Mouse (Mus musculus): Measurements from ENCODE around the gene Megf6. TPM values are rescaled to one million over a fixed set of nuclear protein-coding genes. Genes with fewer than 3 reads are reported as not detected.

Gene Megf6
- polyA plus RNA-seq, 1 experiment: 27.3 TPM

DNA sequence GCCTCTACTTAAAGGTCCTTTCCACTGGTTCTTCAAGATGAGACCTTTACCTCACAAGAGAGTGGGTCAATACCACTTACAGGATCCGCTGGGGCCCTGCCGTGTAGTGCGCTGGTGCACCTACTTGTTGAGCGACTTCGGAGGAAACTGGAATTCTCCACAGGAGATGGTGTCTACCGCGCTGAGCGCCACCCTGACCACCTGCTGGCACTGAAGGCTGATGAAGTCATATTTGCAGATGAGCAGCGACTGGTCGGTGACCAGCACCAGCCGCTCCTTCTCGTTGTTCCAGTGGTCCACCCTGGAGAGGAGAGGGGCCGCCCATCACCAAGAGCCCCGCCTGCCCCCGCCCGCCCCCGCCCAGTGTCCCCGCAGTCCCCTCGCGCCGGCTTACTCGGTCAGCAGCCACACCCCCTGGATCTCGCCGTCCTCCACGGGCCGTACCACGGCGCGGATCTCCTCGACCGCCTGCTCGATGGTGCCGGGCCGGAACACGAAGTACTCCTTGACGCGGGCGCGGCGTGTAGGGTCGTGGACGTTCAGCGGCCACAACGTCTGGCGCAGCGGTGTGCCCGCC, 10.5 kb upstream of the Megf6 start:
- no peak for DNase-seq (ENCODE audit: low read depth)

- DNase-seq (ENCODE audit: low read depth): no peak
Measured at GRCm38 (mm10) chr4:154160538-154161390, 9.8 kb upstream of the Megf6 start, which contains the start of gene Tprgl. Gene Tprgl, minus strand, starts transcription at chr4:154160666.

GRCm38 (mm10) chr4:154163296-154163695, 7.2 kb upstream of the Megf6 start:
- no peak for DNase-seq (ENCODE audit: low read depth)

DNA sequence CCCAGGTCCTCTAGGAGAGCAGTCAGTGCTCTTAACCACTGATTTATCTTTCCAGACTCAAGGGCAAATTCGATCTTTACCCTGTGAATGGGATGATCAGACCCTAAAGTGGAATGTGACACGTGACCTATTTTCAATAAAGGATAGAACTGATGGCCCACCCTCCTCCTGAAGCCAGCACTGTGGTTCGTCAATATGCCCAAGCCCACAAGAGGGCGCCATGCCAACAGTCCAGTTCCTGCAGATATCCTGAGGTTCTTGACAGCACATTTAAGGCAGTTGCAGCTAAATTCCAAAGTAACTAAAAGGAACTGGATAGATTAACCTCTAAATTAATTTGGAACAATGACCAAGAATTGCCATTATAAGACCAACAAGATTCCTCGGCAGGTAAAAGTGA, 3.5 kb upstream of the Megf6 start:
- DNase-seq (ENCODE audit: low read depth): no peak

DNA sequence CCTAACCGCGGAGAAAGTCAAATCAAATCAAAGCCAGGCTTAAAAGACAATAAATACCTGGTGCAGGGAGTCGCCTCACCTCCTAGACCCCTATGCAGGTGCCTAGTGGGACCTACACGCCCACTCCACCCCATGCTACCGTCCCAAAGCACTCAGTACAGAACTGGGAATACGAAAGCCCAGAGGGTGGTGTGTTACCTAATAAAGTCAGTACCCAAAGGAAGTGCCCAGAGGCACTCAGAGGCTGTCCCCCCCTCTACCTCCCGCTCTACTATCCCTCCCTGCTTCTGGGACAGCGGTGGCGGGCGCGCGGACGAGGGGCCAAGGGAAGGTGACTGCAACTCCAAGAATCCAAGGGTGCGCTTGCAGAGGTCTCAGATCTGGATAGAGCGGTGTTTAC, 509 bp upstream of the Megf6 start:
- DNase-seq (ENCODE audit: low read depth): no peak

GRCm38 (mm10) chr4:154171151-154171930, 811 bp downstream of the Megf6 start:
- DNase-seq (ENCODE audit: low read depth): no peak

GRCm38 (mm10) chr4:154171931-154172604, 1.5 kb downstream of the Megf6 start:
- DNase-seq (ENCODE audit: low read depth): no peak

DNA sequence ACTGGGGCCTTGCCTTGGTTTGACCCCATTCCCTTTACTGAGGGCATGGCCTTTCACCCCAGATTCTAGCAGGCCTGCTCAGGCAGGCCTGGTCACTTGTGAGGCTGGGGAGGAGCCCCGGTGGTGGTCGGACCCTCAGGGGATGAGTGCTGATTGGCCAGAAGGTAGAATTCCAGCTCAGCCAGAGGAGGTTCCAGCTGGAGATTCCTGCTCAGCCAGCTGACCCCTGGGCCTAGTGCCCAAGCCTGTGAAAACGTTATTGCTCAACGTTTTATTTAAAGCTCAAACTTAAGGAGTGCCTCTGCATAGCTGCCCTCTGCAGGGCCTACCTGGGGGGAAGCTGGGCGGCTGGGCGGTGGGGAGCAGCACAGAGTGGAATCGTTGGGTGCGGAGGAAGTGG, 6.7 kb downstream of the Megf6 start:
- no peak for DNase-seq (ENCODE audit: low read depth)

DNA sequence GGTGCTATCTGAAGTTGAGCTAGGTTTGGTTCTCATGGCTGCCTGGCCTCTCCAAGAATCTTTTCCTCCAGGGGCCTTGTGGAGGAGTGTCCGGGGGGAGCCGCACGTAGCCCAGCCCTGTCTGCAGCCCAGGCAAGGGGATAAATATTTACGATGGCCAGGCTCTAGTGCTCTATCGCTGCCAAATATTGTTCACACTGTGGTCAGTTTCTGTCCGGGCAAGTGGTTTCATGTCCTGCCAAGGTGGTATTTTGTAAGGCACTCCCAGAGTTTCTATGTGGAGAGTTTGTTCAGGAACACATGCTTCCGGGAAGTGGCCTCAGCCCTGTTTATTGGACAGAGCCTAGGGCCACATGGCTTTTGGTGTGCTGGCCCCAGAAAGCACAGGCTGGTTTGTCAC, 10.5 kb downstream of the Megf6 start:
- no peak for DNase-seq (ENCODE audit: low read depth)

DNA sequence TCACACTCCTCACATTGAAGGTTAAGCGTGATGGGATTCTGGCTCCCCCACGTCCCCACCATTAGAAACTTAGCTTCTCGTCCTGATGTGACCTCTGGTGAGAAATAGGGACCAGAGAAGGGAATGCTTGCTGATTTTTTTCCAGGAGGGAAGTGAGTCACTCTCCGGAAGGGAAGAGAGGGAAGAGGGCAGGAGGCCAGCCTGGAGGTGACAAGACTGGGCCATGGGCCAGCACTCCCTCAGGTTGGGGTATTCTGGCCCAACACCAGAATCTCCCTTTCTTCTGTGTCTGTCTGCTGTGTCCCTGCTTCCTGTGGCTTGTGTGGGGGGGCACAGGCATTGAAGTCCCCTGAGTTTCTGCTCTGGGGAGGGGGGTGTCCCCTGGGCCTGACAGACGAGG, 13.0 kb downstream of the Megf6 start:
- DNase-seq (ENCODE audit: low read depth): no peak

DNA sequence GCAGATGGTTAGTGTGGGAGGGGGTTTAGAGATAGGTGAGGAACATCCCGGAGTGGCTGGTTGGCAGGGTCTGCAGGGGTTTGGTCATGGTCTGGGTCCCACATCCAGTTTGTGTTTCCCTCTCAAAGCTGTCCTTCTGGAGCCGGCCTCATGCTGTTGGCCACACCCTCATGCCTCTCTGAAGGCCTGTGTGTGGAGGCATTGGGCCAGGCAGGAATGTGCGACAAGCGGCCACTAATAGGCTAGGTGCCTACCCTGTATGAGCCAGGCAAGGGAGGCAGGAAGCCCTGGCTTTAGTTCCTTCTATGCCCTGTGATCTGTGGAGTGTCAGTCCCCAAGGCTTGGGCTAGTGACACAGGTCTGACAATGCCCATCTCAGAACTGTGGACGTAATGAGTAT, 14.5 kb downstream of the Megf6 start:
- no peak for DNase-seq (ENCODE audit: low read depth)

DNA sequence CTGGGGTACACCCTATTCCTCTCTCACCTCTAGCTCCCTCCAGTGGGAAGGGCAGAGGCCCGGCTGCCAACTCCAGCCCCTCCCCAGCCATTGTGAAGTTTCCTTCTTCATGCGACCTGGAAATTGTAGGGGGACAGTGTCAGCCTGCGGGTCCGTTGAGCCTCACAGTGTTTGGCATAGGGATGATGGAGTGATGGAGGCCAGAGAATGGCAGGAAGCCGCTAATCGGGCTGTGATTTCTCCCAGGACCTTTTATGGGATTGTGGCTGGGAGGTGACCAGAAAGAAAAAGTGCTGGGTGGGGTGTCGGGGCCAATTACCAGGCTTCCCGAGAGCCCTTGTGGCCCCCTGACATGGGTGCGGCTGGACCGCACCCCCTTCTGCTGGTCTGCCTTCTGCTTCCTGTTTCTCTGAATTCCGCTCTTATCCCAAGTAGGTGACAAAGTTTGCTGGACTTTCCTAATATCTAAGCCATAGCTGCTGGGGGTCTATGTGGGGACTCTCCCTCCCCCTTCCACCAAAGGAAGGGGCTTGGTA, 15.5 kb downstream of the Megf6 start:
- DNase-seq (ENCODE audit: low read depth): no peak

GRCm38 (mm10) chr4:154188948-154189347, 18.4 kb downstream of the Megf6 start:
- no peak for DNase-seq (ENCODE audit: low read depth)

GRCm38 (mm10) chr4:154197961-154198360, 27.4 kb downstream of the Megf6 start:
- no peak for DNase-seq (ENCODE audit: low read depth)

DNA sequence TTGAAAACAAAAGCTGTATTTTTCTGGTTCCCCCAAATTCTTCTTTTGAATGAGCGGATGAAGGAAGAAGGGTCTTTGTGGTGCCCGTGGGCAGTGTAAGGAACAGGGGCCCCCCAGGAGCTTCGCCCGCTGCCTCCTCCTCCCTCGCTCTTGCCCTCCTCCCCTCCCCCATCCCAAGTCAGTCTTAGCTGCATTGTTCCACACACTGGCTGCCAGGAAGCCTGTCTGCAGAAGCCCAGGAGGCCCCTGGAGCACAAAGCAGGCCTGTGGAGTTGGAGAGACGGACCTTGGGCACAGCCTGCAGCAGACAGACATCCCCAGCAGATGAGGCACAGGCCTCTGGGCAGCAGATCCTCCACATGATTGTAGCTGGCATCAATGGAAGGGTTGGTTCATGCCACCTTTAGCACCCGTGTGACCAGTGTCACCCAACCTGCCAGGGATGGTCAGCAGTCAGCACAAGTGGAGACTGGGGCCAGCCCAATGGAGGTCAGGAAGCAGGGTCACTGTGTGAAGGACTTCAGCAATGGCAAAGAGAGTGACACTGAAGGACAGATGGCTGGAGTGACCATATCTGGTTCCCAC, 27.9 kb downstream of the Megf6 start:
- no peak for DNase-seq (ENCODE audit: low read depth)

GRCm38 (mm10) chr4:154201511-154201910, 31.0 kb downstream of the Megf6 start:
- DNase-seq (ENCODE audit: low read depth): no peak

GRCm38 (mm10) chr4:154204532-154204931, 34.0 kb downstream of the Megf6 start:
- no peak for DNase-seq (ENCODE audit: low read depth)

DNA sequence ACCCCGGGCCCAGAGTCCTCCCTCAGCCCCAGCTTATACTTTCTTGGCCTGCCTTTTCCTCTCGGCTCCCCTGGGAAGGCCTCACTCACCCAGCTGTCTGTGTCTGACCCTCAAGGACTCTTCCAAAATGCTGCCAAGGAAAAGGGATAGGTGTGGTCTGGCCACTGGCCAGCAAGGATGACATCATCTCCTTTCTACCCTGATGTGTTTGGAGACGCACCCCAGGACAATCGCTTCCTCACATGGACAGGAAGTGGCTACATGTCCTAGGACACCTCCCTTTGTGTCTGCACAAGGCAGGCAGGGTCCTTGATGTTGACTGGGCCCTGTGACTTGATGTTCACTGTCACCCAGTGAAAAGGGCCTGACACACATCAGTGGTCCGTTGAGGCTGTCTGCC, 34.9 kb downstream of the Megf6 start:
- no peak for DNase-seq (ENCODE audit: low read depth)

- DNase-seq (ENCODE audit: low read depth): no peak
Measured at GRCm38 (mm10) chr4:154207261-154207660, 36.7 kb downstream of the Megf6 start.

GRCm38 (mm10) chr4:154209054-154209453, 38.5 kb downstream of the Megf6 start:
- no peak for DNase-seq (ENCODE audit: low read depth)

DNA sequence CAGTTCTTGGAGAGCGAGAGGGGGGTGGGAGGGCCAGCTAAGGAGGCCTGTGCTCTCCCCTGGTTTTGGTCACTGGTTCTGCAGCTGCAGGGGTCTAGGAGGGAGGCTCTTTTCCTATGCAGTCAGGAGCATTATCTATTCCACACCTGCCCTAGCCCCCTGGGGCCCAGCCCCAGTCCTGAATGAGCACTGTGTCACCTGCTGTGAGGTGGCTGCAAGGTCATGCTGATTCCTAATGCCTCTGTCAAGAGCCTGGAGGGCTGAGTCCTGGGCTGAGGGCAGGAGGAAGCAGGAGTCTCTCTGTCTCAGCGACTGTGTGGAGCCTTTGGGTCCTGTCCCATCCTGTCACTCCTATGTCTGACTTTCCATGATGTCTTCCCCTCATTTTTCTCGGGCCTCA, 39.3 kb downstream of the Megf6 start:
- DNase-seq (ENCODE audit: low read depth): no peak
